Mouse (Mus musculus): ENCODE measurements around the gene Tnfsf13b.
A peak's percentile ranks its signal among the peaks of the same experiment; 100 is the strongest.

The Tnfsf13b gene

GRCm38 (mm10) chr8:10006156-10006985, at the start of gene Tnfsf13b:
Tnfsf13b (plus strand) TSS chr8:10006467.
- DNase-seq (ENCODE audit: low read depth): no peak

DNA sequence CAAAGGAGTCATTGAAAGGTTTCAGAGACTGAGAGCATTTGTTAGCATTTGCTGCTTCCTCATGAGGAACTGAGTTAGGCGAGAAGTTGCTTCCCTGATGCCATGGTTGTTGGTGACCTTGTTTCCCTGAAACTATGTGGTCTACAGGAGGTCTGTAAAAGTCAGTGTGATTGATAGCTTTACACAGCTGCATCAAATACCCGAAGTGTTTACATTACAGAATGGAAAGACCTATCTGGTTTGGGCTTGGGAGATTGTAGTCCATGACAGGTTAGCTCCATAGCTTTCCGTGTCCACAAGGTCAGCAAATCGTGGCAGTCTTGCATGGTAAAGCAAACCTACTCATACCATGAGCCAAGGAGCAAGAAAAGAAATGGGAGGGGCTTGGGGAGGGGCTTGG, 47.9 kb upstream of the Tnfsf13b start:
- DNase-seq (ENCODE audit: low read depth): no peak

DNA sequence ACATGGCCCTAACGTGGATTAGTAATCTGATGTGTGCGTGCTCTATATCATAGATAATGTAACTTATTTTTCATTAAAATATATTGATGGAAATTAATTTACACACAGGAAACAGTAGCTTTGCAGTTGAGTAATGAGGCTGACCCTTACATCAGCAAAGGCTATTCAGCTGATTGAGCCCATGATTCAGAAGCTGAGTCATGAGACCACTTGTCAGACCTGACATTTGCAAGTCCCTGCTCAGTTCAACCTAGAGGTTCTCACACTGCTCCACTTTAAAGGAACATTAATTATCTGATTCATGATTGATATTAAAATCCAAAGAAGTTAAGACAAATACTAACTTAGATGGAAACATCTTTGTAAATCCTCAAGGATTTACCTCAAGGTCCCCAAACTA, 46.3 kb upstream of the Tnfsf13b start:
- DNase-seq (ENCODE audit: low read depth): no peak

DNA sequence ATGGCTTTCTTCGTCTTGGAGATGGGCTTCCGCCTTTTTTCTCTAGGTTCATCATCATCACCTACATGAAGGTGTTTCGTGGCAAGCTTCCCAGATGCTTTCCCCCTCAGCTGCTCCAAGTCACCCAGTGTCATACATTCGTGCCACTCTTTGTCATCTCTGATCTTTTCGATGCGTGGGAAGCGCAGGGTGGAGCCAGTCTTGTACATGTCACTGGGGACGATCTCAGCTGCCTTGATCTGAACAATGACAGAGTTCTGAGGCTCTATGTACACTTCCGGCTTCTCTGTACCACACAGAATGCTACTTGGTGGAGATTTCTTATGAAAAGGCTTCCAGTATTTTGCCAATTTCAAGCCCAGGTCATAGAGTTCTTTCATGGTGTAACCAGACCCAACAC, 34.4 kb upstream of the Tnfsf13b start:
- peak; percentile 68 for DNase-seq (ENCODE audit: low read depth)

GRCm38 (mm10) chr8:9975276-9975675, 31.0 kb upstream of the Tnfsf13b start:
- peak; percentile 26 for DNase-seq (ENCODE audit: low read depth)

DNA sequence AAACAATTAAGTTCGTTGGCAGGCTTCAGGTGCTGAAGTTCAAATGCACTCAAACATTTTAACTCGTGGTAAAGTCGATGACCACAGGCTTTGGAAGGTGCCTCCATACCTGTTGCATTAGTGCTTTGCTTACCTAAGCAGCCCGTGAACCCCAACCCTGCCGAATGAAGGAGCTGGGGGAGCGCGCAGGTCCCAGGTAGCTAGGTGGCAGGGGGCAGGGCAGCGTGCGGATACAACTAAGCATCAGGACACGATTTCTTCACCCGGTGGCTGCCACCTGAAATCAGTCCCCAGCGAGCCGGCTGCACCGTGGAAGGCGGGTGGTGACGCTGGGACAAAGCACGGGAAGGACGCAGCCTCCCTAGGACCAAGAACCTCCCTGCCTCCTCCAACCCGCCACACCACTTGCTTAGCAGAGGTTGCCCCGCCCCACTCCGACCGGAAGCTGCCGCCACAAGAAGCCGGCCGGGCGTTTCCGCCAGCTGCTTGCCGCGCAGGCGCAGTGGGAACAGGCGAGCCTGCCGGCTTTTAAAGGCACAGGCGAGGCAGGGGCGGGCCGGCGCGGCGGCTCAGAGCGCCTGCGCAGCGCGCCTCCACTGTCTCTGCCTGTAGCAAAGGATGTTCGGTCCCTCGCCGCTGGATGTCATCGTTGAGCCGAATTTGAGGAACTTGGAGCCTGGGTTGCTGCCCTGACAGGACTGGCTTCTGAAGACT, 30.2 kb upstream of the Tnfsf13b start:
- peak; percentile 98 for DNase-seq (ENCODE audit: low read depth)

DNA sequence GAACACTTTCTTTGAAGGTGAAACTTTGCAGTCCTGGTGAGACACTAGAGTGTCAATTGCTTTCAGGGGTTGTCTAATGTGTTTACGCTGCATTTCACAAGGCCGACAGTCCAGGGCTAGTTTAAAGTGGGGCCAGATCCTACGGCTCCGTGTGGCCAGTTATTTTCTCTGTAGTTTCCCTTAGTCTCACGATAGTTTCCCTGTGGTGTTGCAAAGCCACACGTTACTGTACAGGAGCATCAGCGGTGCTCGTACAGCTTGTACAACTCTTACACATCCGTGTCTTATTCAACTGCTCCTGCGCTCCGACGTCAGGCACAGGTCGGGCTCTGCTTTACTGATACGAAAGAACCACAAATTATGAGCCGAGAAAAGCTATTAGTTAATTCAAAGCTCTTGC, 29.3 kb upstream of the Tnfsf13b start:
- DNase-seq (ENCODE audit: low read depth): peak; percentile 36

GRCm38 (mm10) chr8:9977573-9978314, 28.5 kb upstream of the Tnfsf13b start, which contains the start of the genes Lig4 and Abhd13:
Lig4 (minus strand) TSS chr8:9977686.
Abhd13 (plus strand) TSS chr8:9977707.
- peak; percentile 98 for DNase-seq (ENCODE audit: low read depth)

DNA sequence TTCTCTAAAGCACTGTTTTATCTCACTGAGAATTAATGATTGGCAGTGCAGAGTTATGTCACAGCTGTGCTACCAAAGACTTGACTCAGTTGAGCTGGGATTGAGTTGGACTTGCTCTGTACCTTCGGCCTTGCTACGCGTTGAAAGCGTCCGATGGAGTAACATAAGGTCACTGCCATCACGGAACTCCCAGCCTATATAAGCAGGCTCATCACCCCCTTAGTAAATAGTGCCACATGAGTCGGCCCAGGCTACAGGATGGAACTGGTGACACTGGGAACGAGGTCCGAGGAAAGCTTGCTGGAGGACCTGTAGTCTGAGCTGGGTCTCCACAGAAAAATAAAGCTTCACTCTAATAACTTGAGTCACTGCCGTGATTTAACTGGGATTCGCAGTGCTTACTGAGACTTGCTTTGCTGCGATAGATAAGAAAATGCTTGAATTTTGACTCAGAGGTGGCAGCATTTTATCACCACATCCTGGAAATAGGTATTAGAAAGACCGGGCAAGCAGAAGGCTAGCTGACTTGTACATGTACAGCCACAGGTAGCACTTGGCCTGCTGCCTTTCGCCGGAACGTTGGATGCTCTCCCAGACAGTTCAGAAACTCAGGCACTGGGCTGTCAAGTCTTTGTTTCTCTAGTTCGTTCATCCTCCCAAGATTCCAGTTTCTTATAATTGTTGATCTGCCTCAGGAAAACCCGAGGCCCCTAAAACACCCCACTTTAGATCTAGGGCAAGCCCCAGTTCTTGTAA, 27.6 kb upstream of the Tnfsf13b start:
- DNase-seq (ENCODE audit: low read depth): peak; percentile 18

DNA sequence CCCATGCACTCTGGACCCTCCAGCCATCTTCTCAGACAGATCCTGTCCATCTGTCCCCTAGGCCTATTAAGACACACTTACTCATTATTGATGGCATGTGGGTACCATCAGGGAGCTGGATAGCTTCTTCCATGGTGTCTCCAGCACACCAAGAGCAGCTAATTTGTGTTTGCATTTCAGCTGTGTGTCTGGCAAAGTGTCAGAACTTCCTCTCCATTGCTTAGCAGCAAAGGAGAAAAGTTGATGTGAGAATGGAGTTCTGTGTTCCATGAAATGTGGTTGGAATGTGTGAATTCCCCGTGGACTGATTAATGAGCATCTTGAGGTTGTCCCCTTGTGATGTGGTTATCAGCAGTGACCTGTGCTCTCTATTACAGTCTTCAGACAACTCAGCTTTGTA, 26.5 kb upstream of the Tnfsf13b start:
- DNase-seq (ENCODE audit: low read depth): no peak

DNA sequence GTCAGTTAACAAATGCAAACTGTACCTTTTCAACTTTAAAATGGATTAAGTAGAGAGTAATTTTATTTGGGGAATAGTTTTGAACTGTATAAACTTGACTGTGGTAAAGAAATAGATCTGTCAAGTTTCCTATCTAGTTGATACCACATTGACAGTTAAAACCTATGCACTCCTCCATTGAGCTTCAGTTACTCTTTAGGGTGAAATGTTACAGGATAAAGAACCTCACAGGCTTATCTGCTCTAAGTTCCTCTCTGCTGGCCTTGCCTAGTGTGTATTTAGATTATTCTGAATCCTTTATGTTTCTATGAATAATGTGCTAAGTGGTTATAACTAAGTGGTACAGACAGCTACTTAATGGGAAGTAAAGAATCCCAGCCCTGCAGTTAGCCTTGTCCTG, 26.1 kb upstream of the Tnfsf13b start:
- no peak for DNase-seq (ENCODE audit: low read depth)

GRCm38 (mm10) chr8:10004115-10004514, 2.2 kb upstream of the Tnfsf13b start:
- DNase-seq (ENCODE audit: low read depth): no peak

- DNase-seq (ENCODE audit: low read depth): no peak
These were observed 856 bp downstream of the Tnfsf13b start for GRCm38 (mm10) chr8:10006986-10007659.

DNA sequence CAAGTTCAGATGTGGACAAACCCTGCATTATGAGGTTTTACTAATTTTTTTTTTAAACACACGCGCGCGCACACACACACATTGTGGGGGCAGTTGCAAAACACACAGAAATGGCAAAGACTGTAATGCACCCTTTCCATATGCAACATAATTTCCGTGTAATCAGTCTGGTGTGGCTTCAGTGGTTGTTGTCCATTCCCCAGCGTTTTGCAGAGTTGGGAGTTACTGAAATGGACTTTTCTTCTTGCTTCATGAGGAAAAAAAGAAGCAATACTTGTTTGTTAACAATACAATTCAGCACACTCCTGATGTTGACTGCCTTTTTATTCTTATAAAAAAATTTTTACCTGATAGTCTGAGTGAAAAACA, 1.4 kb downstream of the Tnfsf13b start:
- no peak for DNase-seq (ENCODE audit: low read depth)

DNA sequence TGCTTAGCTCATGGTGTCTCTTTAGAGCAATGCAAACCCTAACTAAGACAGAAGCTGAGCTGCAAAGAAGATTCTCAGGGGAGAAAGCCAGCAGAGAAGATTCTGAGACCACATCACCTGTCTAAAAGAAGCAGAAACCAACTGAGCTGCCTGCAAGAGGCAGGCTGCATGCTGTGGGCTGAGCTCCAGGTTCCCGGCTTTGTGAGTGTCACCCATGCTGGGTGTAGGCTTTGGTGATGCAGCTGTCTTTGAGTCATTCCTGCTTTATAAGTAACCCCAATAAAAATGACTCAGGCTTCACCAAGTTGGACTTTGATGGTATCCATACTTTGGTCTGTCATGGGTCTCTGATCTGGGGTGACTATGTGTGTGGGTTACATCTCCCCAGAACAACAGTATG, 10.0 kb downstream of the Tnfsf13b start:
- DNase-seq (ENCODE audit: low read depth): no peak

DNA sequence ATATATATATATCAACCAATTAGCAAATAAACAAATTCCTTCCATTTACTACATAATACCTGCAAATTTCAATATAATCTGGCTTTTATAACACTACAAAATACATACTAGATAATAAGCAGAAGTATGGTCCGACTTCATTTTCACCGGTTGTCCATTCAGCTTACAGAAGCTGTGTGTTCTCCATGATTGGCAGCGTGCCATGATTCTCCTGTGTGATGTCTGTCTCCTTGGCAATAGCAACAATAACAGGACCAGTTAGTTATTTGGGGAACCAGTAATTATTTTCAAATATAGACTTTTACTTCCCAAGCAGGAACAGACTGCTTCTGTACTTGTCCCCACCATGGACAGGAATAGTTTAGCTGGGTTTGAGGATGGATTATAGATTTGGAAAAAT, 11.0 kb downstream of the Tnfsf13b start:
- no peak for DNase-seq (ENCODE audit: low read depth)

- DNase-seq (ENCODE audit: low read depth): no peak
These were observed 24.2 kb downstream of the Tnfsf13b start for GRCm38 (mm10) chr8:10030320-10031060.

DNA sequence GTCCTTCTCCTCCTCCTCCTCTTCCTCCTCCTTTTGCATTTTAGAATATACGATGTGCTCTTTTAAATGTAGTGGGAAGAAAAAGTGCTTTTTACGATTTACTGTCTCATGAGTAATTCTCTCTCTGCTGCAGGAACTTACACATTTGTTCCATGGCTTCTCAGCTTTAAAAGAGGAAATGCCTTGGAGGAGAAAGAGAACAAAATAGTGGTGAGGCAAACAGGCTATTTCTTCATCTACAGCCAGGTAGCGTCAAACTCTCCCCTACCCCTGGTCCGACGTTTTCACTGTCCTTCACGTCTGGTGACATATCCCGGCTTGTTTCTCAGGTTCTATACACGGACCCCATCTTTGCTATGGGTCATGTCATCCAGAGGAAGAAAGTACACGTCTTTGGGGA, 24.9 kb downstream of the Tnfsf13b start:
- no peak for DNase-seq (ENCODE audit: low read depth)

DNA sequence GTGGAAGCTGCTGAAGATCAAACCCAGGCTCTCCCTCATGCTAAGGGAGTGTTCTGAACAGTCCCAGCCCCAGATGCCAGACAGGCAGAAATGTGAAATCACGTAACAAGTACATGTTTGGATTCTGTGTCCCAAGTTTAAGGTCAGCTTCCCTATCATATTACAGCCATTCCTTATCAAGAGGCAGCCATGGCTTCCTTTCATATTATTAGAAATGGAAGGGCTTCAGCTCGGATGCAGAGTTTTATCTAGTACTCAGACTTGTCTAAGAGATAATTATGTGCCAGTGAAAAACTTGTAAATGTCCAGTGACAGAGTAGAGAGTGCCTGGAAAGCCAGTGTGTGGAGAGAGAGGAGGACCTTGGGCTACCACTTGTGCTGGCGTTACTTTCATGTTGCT, 34.6 kb downstream of the Tnfsf13b start:
- DNase-seq (ENCODE audit: low read depth): no peak

GRCm38 (mm10) chr8:10043842-10044510, 37.7 kb downstream of the Tnfsf13b start:
- peak; percentile 3 for DNase-seq (ENCODE audit: low read depth)

Measured in naive thymus-derived CD4-positive, alpha-beta T cell, adult 2 months (primary cell).